Mouse (Mus musculus) CD4-positive, CD25-positive, alpha-beta regulatory T cell, adult 2 months (primary cell): ENCODE measurements around the gene Rps21.
A peak's percentile ranks its signal among the peaks of the same experiment; 100 is the strongest.

Experiments used
- DNase-seq: peaks from one replicate; pipeline ENCODE4 v3.0.0-alpha.2; 2012; ENCODE audit warnings: low read depth, low spot score

Rps21 gene

GRCm38 (mm10) chr2:180257001-180257521 is at the start of gene Rps21:
Rps21 (plus strand) TSS chr2:180257377.
- peak; percentile 99 for DNase-seq

GRCm38 (mm10) chr2:180207840-180208239 is 49.3 kb upstream of the Rps21 start:
- DNase-seq = peak; percentile 53

- DNase-seq = no peak
Observed at GRCm38 (mm10) chr2:180208976-180209375, 48.2 kb upstream of the Rps21 start.

- DNase-seq = no peak
Observed at GRCm38 (mm10) chr2:180212255-180212654, 44.9 kb upstream of the Rps21 start.

GRCm38 (mm10) chr2:180214352-180214978 is 42.7 kb upstream of the Rps21 start:
- DNase-seq = no peak

- DNase-seq = no peak
Observed at GRCm38 (mm10) chr2:180215011-180215461, 42.1 kb upstream of the Rps21 start.

GRCm38 (mm10) chr2:180215951-180216350 is 41.2 kb upstream of the Rps21 start:
- no peak for DNase-seq

- no peak for DNase-seq
Observed at GRCm38 (mm10) chr2:180216921-180217320, 40.3 kb upstream of the Rps21 start.

GRCm38 (mm10) chr2:180217587-180217986 is 39.6 kb upstream of the Rps21 start:
- no peak for DNase-seq

- no peak for DNase-seq
Observed at GRCm38 (mm10) chr2:180218241-180218640, 38.9 kb upstream of the Rps21 start.

GRCm38 (mm10) chr2:180218677-180219076 is 38.5 kb upstream of the Rps21 start:
- no peak for DNase-seq

- DNase-seq = no peak
Observed at GRCm38 (mm10) chr2:180219145-180219943, 37.8 kb upstream of the Rps21 start.

GRCm38 (mm10) chr2:180220165-180220564 is 37.0 kb upstream of the Rps21 start:
- no peak for DNase-seq

- no peak for DNase-seq
Observed at GRCm38 (mm10) chr2:180221051-180221450, 36.1 kb upstream of the Rps21 start.

GRCm38 (mm10) chr2:180222250-180222649 is 34.9 kb upstream of the Rps21 start:
- peak; percentile 18 for DNase-seq

- DNase-seq = no peak
Observed at GRCm38 (mm10) chr2:180224647-180225043, 32.5 kb upstream of the Rps21 start.

- DNase-seq = peak; percentile 36
Observed at GRCm38 (mm10) chr2:180225044-180225761, 32.0 kb upstream of the Rps21 start.

- no peak for DNase-seq
Observed at GRCm38 (mm10) chr2:180225762-180226378, 31.3 kb upstream of the Rps21 start, which contains the start of gene Lama5. Lama5 (minus strand) TSS chr2:180225859.

- peak; percentile 72 for DNase-seq
Observed at GRCm38 (mm10) chr2:180227262-180228059, 29.7 kb upstream of the Rps21 start.

- DNase-seq = no peak
Observed at GRCm38 (mm10) chr2:180228060-180228458, 29.1 kb upstream of the Rps21 start.

GRCm38 (mm10) chr2:180228592-180228991 is 28.6 kb upstream of the Rps21 start:
- no peak for DNase-seq
